Mouse (Mus musculus) hindbrain, embryonic 13.5 days (tissue): ENCODE data around the gene Lgr5. TPM values are rescaled to one million over a fixed set of nuclear protein-coding genes. Genes with fewer than 3 reads are reported as not detected.
A peak's percentile ranks its signal among the peaks of the same experiment; 100 is the strongest.

Experiments
- ATAC-seq: fragments of 200-750 bp; cut with Nextera tagmentation; 2 replicates; pipeline ENCODE4 v1.8.0; 2017; ENCODE audit warnings: moderate TSS enrichment; ENCODE audit not compliant: low FRiP score
- H3K27ac ChIP-seq: fragments of 300-500 bp; sonication (generic); 2 replicates; pipeline ENCODE4 v1.5.1; 2015; ENCODE audit warnings: inconsistent platforms, mild to moderate bottlenecking, moderate library complexity
- H3K27me3 ChIP-seq: fragments of 300-500 bp; sonication (generic); 2 replicates; pipeline ENCODE4 v1.6.1; 2015; ENCODE audit warnings: mild to moderate bottlenecking, inconsistent platforms
- H3K36me3 ChIP-seq: fragments of 300-500 bp; sonication (generic); 2 replicates; pipeline ENCODE4 v1.6.1; 2015; ENCODE audit warnings: mild to moderate bottlenecking, inconsistent platforms
- H3K4me1 ChIP-seq: fragments of 300-500 bp; sonication (generic); replicated peaks from 2 replicates; pipeline ENCODE4 v1.6.1; 2015; ENCODE audit warnings: inconsistent platforms
- H3K4me2 ChIP-seq: fragments of 300-500 bp; sonication (generic); 2 replicates; pipeline ENCODE4 v1.6.1; 2015; ENCODE audit warnings: inconsistent platforms, mild to moderate bottlenecking, moderate library complexity
- H3K4me3 ChIP-seq: fragments of 300-500 bp; sonication (generic); 2 replicates; pipeline ENCODE4 v1.5.1; 2015; ENCODE audit warnings: mild to moderate bottlenecking, inconsistent platforms
- H3K9ac ChIP-seq: fragments of 300-500 bp; sonication (generic); 2 replicates; pipeline ENCODE4 v1.6.1; 2015; ENCODE audit warnings: mild to moderate bottlenecking, inconsistent platforms
- H3K9me3 ChIP-seq: fragments of 300-500 bp; sonication (generic); 2 replicates; pipeline ENCODE4 v1.6.1; 2016; ENCODE audit warnings: inconsistent platforms
- WGBS: fragments of 180-500 bp; shearing (Covaris S2); methylation state at CpG from one replicate; pipeline ENCODE4 v1.1.7; 2015; 5-methylcytosine and 5-hydroxymethylcytosine counted together
- polyA plus RNA-seq: library from polyadenylated mRNA; unstranded; fragments of >200 nt; fragmentation: Nextera tagmentation; extraction: Ambion mirVana; gene quantifications from 2 replicates; pipeline ENCODE4 v1.2.1, GENCODE M21; 2015

Gene Lgr5
- polyA plus RNA-seq, 1 experiment from 2014 or later, result 3.0 TPM

DNA sequence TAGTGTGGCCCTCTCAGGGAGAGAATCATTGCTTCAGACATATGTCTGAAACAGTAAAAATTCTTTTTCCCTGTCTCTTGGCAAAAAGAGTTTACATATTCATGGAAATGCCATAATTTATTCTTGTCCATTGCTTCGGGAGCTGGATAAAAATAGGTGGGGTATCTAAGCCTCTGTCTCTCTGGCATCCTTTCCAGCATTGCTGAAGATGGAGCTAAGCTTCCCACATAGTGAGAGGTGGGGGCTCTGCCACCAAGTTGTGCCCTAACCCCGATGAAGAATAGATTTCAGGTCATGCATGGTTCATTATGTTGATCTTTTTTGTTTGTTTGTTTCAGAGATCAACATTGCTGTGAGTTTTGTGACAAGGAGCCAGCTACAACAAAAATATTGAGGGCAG is 102.0 kb downstream of the Lgr5 start:
- WGBS, result 78% methylated on average over 2 of the region's 2 CpGs
- H3K27ac ChIP-seq, result no peak overlapping the region
- no peak for ATAC-seq
- H3K9ac ChIP-seq, result no peak overlapping the region
- H3K27me3 ChIP-seq, result no peaks in the 10 kb centered on the region
- no peak overlapping the region for H3K4me2 ChIP-seq
- no peaks in the 10 kb centered on the region for H3K9me3 ChIP-seq
- no peak overlapping the region for H3K4me3 ChIP-seq
- no peaks in the 10 kb centered on the region for H3K36me3 ChIP-seq
- H3K4me1 ChIP-seq, result no peaks in the 10 kb centered on the region

DNA sequence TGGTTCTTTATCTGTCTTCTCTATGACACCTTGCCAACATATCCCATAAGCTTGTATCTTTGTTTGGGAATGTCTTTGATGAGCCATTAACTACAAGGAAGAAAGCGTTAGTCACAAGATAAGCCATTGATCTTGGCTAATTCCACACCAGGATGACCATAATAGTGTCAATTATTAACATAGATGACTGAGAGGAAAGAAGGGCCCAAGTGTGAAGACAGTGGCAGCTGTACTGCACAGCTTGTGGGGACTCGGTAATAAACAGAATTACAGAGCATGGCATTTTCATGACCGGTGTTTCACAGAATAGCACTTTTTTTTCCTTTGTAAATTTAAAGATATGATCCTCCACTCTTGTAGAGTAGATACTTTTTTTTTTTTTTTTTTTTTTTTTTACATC is 102.9 kb downstream of the Lgr5 start:
- H3K36me3 ChIP-seq, result no peaks in the 10 kb centered on the region
- WGBS, result 79% methylated on average over 3 of the region's 3 CpGs
- no peak overlapping the region for H3K9ac ChIP-seq

DNA sequence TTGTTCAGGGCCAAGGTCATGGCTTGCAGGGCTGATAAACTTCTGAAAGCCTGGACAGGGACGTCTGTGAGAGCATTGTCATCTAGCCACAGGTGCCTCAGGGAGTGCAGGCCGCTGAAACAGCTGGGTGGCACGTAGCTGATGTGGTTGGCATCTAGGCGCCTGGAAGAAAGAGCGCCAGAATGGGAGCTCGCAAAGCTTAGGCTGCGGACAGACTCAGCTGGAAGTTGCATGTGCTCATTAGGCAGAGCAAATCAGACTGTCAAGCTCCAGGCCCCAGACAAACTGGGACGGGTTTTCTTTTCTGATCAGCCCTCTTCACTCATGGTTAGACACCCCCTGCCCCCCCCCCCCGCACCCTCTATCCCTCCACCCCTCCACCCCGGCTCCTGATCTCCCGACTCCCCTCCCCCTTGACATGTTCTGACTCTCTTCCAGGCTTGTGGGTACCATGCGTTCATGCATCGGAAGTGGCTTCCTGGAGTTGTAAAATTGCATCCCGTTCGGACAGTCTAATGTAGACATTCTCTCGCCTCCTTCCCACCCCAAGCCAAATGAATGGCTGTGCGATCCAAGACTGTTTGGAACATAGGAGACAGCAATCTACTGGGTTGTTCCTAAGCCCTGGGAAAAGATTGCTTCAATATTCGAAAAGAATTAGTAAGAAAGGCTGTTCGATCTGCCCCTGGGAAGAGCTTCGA is 109.0 kb downstream of the Lgr5 start:
- H3K4me3 ChIP-seq, result peak overlapping the region; percentile 24
- 0 out of 2 replicates have a peak, but pooled peaks cover 3% of the 10 kb centered on the region for H3K27me3 ChIP-seq
- 9% methylated on average over 19 of the region's 20 CpGs for WGBS
- no peaks in the 10 kb centered on the region for H3K9me3 ChIP-seq
- H3K9ac ChIP-seq, result peak overlapping the region; percentile 43; the same call in 1 of the 2 replicates
- peak overlapping the region; percentile 67 for H3K27ac ChIP-seq
- no peaks in the 10 kb centered on the region for H3K36me3 ChIP-seq
- ATAC-seq, result peak; percentile 79
- H3K4me1 ChIP-seq, result peaks cover 20% of the 10 kb centered on the region
- peak overlapping the region; percentile 52 for H3K4me2 ChIP-seq

More for the DNA sequence above, 102.9 kb downstream of the Lgr5 start:
- Histone ChIP-seq H3K4me2 (no peak overlapping the region), H3K4me3 (no peak overlapping the region), H3K9me3 (no peaks in the 10 kb centered on the region), H3K27ac (no peak overlapping the region), H3K27me3 (no peaks in the 10 kb centered on the region), H3K4me1 (peaks cover 8% of the 10 kb centered on the region)
- ATAC-seq, result no peak

DNA sequence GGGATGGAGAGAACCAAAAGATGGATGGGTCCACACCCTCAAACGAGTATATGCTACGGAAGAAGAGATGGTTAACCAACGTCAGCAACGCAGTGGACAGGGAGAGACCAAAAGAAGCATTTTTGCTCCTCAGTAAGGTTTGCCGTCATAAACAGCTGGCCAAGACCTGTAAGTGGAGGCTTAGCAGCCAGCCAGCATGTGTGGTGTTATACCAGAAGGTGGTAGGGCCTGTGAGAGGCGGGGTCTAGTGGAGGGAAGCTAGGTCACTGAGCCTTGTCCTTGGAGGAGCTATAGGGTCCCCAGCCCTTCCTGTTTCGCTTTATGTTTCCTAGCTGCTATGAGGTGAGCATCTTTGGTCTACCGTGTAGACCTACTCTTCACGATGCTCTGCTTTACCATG is 111.1 kb downstream of the Lgr5 start:
- H3K27ac ChIP-seq, result no peak overlapping the region
- WGBS, result 93% methylated on average over 9 of the region's 9 CpGs
- no peaks in the 10 kb centered on the region for H3K36me3 ChIP-seq
- H3K4me3 ChIP-seq, result no peak overlapping the region
- no peak overlapping the region for H3K4me2 ChIP-seq
- 0 out of 2 replicates have a peak, but pooled peaks cover 6% of the 10 kb centered on the region for H3K27me3 ChIP-seq
- no peaks in the 10 kb centered on the region for H3K9me3 ChIP-seq
- ATAC-seq, result no peak
- H3K9ac ChIP-seq, result no peak overlapping the region
- peaks cover 20% of the 10 kb centered on the region for H3K4me1 ChIP-seq

DNA sequence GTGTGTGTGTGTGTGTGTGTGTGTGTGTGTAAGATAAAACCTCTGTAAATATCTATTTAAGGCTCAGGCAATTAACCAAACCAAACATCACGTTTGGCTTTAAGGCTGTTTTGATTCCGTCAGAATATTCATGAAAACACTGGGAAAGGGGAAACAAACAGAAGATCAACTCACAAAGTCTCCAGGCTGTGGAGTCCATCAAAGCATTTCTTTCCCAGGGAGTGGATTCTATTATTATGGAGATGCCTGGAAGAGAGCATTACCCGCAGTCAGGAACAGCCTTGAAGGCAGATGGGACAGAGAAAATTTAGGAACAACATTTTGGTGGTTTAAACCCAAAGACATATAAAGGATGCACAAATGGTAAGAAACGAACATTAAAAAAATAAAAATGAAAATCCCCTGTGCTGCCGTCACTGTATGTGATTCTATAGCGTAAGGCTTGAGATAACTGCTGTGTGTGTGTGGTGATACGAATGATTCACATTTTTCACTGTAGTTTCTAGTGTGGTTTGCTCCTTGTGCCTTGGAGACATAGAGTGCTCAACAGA is 112.5 kb downstream of the Lgr5 start:
- H3K36me3 ChIP-seq, result no peaks in the 10 kb centered on the region
- 0 out of 2 replicates have a peak, but pooled peaks cover 6% of the 10 kb centered on the region for H3K27me3 ChIP-seq

DNA sequence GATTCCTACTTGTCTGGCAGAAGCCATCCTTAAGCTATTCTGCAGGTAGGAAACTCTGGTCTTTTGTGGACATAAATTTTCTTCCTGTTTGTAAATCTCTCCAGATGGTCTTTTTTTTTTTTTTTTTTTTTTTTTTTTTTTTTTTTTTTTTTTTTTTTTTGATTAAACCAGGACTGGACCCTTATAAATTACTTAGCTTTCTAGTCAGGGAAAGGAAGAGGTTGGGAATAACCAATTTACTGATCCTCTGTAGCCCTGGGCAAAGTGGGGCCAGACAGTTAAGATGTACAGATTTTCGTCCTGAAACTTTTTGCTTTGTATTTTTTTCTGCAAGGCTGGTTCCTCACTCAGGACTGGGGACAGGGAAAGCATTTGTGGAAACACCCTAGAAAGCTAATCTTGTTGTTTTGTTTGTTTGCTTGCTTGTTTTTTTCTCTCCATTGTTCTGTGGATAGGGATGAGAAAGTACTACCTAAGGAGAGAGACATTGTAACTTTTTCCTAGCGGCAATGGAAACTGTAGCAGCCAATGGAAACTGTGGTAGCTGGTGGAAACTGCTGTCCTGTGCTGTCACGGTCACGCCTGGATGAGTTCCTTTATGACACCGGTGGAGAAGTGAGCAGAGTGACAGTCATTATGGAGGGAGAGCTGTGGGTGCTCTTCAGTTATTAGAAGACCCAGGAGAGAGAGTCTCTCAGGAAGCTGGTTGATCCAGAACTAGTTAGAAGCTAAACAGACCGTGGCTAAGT is 114.2 kb downstream of the Lgr5 start:
- no peak for ATAC-seq
- 69% methylated on average over 6 of the region's 6 CpGs for WGBS
- 0 out of 2 replicates have a peak, but pooled peaks cover 6% of the 10 kb centered on the region for H3K27me3 ChIP-seq

More for the DNA sequence above, 112.5 kb downstream of the Lgr5 start:
- Histone ChIP-seq H3K27ac (no peak overlapping the region), H3K9ac (no peak overlapping the region), H3K9me3 (no peaks in the 10 kb centered on the region), H3K4me1 (peaks cover 16% of the 10 kb centered on the region), H3K4me3 (no peak overlapping the region), H3K4me2 (no peak overlapping the region)
- ATAC-seq, result no peak
- 43% methylated on average over 7 of the region's 7 CpGs for WGBS

DNA sequence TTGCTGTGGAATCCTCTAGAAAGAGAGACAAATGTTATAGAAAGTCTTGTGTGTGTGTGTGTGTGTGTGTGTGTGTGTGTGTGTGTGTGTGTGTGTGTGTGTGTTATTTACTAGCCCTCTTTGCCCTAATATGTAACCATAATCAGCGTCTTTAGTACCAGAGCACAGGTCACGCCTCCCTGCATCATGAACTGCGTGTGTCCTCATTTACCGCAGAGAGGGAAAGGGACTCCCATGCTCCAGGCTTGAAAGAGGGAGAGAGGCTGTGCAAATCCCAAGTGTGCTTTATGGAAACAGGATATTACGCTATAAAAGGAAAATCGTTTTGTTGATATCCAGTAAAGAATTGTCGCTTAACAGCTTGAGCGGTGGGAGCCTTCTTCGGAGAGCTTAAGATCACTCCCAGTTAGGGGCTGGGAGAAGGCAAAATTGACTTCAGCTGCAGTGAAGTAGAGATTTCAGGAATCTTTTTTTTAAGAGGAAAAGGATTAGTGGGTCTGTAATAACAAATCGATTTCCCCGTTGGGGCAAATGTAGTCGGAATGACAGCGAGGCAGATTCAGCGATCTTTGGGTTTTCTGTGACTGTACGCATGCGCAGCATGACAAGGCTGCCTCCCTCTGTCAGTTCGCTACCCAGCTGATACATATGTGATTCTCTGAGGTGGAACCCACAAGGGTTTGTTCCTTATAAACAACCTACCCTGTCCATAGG is 116.8 kb downstream of the Lgr5 start:
- peak overlapping the region; percentile 33 for H3K4me3 ChIP-seq
- H3K36me3 ChIP-seq, result no peaks in the 10 kb centered on the region
- no peak for ATAC-seq
- H3K9ac ChIP-seq, result peak overlapping the region; percentile 36; the same call in 1 of the 2 replicates
- 0 out of 2 replicates have a peak, but pooled peaks cover 2% of the 10 kb centered on the region for H3K27me3 ChIP-seq
- H3K4me2 ChIP-seq, result peak overlapping the region; percentile 48
- no peaks in the 10 kb centered on the region; the same call in 1 of the 2 replicates for H3K4me1 ChIP-seq
- peak overlapping the region; percentile 71 for H3K27ac ChIP-seq
- no peaks in the 10 kb centered on the region for H3K9me3 ChIP-seq
- 33% methylated on average over 17 of the region's 17 CpGs for WGBS

More for the DNA sequence above, 114.2 kb downstream of the Lgr5 start:
- no peak overlapping the region for H3K4me3 ChIP-seq
- no peak overlapping the region for H3K9ac ChIP-seq
- H3K27ac ChIP-seq, result no peak overlapping the region
- no peaks in the 10 kb centered on the region for H3K9me3 ChIP-seq
- H3K4me2 ChIP-seq, result no peak overlapping the region
- H3K4me1 ChIP-seq, result peaks cover 3% of the 10 kb centered on the region
- H3K36me3 ChIP-seq, result no peaks in the 10 kb centered on the region

DNA sequence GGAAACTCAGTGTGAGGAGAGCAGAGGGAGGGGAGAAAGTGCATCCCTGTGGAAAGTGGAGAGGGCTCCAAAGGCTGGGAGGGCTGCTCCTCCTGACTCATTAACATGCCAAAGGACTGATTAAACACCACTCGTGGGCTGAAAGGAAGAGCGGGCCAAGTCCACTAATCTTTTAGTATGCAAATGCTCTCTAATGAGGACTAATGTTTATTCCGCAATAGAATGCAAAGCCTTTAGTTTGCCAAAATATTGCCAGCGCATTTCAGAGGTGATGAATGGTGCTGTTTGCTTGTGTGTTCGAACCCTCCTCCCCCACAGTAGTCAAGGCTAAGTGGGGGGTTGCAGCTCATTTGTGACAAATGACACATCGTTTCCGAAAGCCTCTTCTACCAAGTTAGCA is 118.5 kb downstream of the Lgr5 start:
- Histone ChIP-seq H3K9me3 (no peaks in the 10 kb centered on the region), H3K27ac (peak overlapping the region; percentile 8; the same call in 1 of the 2 replicates), H3K9ac (no peak overlapping the region), H3K36me3 (no peaks in the 10 kb centered on the region), H3K4me2 (no peak overlapping the region), H3K27me3 (0 out of 2 replicates have a peak, but pooled peaks cover 2% of the 10 kb centered on the region), H3K4me1 (no peaks in the 10 kb centered on the region; the same call in 1 of the 2 replicates), H3K4me3 (no peak overlapping the region)
- ATAC-seq, result peak; percentile 93
- 8% methylated on average over 7 of the region's 7 CpGs for WGBS

DNA sequence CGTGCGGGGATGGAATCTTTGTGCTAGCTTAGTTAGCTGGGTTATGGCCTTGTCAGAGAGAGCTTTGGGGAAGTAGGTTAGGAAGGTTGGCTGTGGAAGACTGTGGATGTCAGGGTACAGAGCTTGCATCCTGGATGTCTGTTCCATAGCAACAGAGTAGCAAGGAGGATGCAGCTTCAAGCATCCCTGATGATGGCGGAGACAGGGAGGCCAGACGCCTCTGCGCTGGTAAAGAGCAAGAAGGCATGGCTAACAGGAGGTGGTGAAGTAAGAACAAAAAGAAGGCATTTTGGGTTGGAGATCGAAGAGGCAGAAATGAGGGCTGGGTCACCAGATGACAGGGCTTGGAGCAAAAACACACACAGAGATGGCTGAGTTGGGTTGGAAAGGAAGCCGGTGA is 118.9 kb downstream of the Lgr5 start:
- Histone ChIP-seq H3K4me3 (no peak overlapping the region), H3K27ac (peak overlapping the region; percentile 8; the same call in 1 of the 2 replicates), H3K9me3 (no peaks in the 10 kb centered on the region), H3K27me3 (0 out of 2 replicates have a peak, but pooled peaks cover 2% of the 10 kb centered on the region), H3K36me3 (no peaks in the 10 kb centered on the region), H3K4me2 (no peak overlapping the region), H3K4me1 (no peaks in the 10 kb centered on the region; the same call in 1 of the 2 replicates), H3K9ac (no peak overlapping the region)
- WGBS, result 35% methylated on average over 7 of the region's 7 CpGs
- ATAC-seq, result peak; percentile 33; the same call in 1 of the 2 replicates

DNA sequence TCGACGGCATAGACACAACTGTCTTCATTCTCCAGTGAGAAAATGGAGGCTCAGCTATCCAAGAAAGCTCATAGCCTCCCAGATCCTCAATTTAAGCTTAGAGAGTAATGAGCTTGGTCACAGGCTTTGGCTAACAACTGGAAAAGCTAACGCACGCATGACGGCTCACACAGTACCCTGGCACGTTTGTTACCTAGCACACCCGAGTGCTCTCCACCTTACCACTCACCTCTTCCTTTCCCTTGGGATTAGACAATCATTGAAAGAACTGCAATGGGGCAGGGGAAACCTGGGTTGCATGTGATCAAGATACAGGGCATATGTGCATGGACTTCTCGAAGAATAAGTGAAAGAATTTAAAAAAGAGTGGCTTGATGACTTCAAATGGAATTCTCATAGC is 119.6 kb downstream of the Lgr5 start:
- Histone ChIP-seq H3K4me3 (no peak overlapping the region), H3K9me3 (no peaks in the 10 kb centered on the region), H3K4me1 (no peaks in the 10 kb centered on the region; the same call in 1 of the 2 replicates), H3K36me3 (no peaks in the 10 kb centered on the region), H3K9ac (no peak overlapping the region), H3K27me3 (0 out of 2 replicates have a peak, but pooled peaks cover 2% of the 10 kb centered on the region), H3K4me2 (no peak overlapping the region), H3K27ac (no peak overlapping the region)
- WGBS, result 81% methylated on average over 8 of the region's 8 CpGs
- no peak for ATAC-seq

DNA sequence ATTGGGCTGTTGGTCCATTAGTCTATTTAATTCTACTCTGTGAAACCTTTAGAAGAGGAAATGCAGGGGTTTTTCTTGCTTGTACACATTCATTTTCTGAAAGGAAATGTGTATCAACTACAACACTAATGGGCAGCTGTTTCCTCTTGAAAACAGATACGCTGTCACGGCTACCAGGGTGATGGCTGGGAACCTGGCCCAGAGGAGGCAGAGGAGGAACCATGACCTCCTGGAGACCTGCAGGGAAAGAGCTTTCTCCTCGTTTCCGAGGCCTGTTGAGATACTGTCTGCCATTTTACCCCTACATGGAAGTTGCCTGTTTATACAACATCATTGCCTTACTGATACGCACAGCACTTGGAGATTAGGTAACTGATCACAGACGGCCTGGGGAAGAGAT is 121.8 kb downstream of the Lgr5 start:
- H3K4me3 ChIP-seq, result no peak overlapping the region
- no peaks in the 10 kb centered on the region for H3K9me3 ChIP-seq
- no peak for ATAC-seq
- WGBS, result 76% methylated on average over 6 of the region's 6 CpGs
- H3K4me1 ChIP-seq, result no peaks in the 10 kb centered on the region; the same call in 1 of the 2 replicates
- no peak overlapping the region for H3K27ac ChIP-seq
- no peak overlapping the region for H3K9ac ChIP-seq
- H3K4me2 ChIP-seq, result no peak overlapping the region
- no peaks in the 10 kb centered on the region for H3K27me3 ChIP-seq
- no peaks in the 10 kb centered on the region for H3K36me3 ChIP-seq
